Mouse (Mus musculus): ENCODE measurements around the gene Tab1. TPM values are rescaled to one million over a fixed set of nuclear protein-coding genes. Genes with fewer than 3 reads are reported as not detected.

The Tab1 gene
- total and polyA plus RNA-seq, 3 experiments, result 11.6 to 17.7 (median 12.0) TPM

- in situ Hi-C loops (cut with MboI; ENCODE audit: low pct_ligation_motif_present, low pct_unique_long_range_greater_than_20kb, low sequenced_read_pairs) (no loop called here), dilution Hi-C loops (cut with MboI; ENCODE audit: extremely low pct_ligation_motif_present, extremely low pct_unique_long_range_greater_than_20kb, low sequenced_read_pairs) (no loop called here)
- TF ChIP-seq SMC3 (IDR thresholded peaks at IDR 0.05; ENCODE audit: low read depth, low read length) (no peak), USF1 (IDR thresholded peaks at IDR 0.05; ENCODE audit: low read depth, low read length) (no peak), MAZ (IDR thresholded peaks at IDR 0.05; ENCODE audit: low read depth, low read length) (no peak), JUN (IDR thresholded peaks at IDR 0.05; ENCODE audit: insufficient read depth, low read depth, low read length) (no peak), CHD2 (IDR thresholded peaks at IDR 0.05; ENCODE audit: low read length) (no peak), MAX (IDR thresholded peaks at IDR 0.05; ENCODE audit: low read length) (no peak), E2F4 (IDR thresholded peaks at IDR 0.05; ENCODE audit: insufficient replicate concordance, low read depth, low read length) (no peak), ELF1 (IDR thresholded peaks at IDR 0.05; ENCODE audit: low read depth, low read length) (no peak), EP300 (IDR thresholded peaks at IDR 0.05; ENCODE audit: low read length) (no peak), CHD1 (IDR thresholded peaks at IDR 0.05; ENCODE audit: low read depth, low read length) (no peak)
- H3K9ac ChIP-seq (ENCODE audit: insufficient read depth, low read depth), result no peak overlapping the region
- DNase-seq (ENCODE audit: extremely low read depth), result no peak
- H3K27me3 ChIP-seq (replicated peaks), result no peaks in the 10 kb centered on the region
- no peaks in the 10 kb centered on the region for H3K79me2 ChIP-seq (replicated peaks; ENCODE audit: control insufficient read depth, extremely low read depth, insufficient read depth, poor library complexity, severe bottlenecking)
- H3K4me2 ChIP-seq (ENCODE audit: insufficient read depth, low read depth, poor library complexity, severe bottlenecking), result no peak overlapping the region
- peaks cover 2 to 31% of the 10 kb centered on the region in 2 experiments; a peak in 2 of 4 replicates for H3K4me1 ChIP-seq (ENCODE audit: control insufficient read depth in 1 of 2, insufficient read depth in 2 of 2)
- no peaks in the 10 kb centered on the region for H3K9me3 ChIP-seq (replicated peaks; ENCODE audit: low read length)
- H3K4me3 ChIP-seq (replicated peaks in 1 of 3; ENCODE audit: low read depth in 2 of 3, low read length in 2 of 3, poor library complexity in 1 of 3), result no peak overlapping the region
- H3K36me3 ChIP-seq (replicated peaks in 1 of 2; ENCODE audit: control insufficient read depth in 1 of 2, insufficient read depth in 1 of 2, low read length in 1 of 2), result no peaks in the 10 kb centered on the region
- no peak overlapping the region for H3K27ac ChIP-seq (ENCODE audit: insufficient read depth, low read depth)
These were observed 30.4 kb upstream of the Tab1 start for GRCm38 (mm10) chr15:80102495-80102894.

- no peak overlapping the region for H3K9ac ChIP-seq (ENCODE audit: insufficient read depth, low read depth)
- dilution Hi-C loops (cut with MboI; ENCODE audit: extremely low pct_ligation_motif_present, extremely low pct_unique_long_range_greater_than_20kb, low sequenced_read_pairs), result no loop called here
- no peak for DNase-seq (ENCODE audit: extremely low read depth)
- no peaks in the 10 kb centered on the region for H3K79me2 ChIP-seq (replicated peaks; ENCODE audit: control insufficient read depth, extremely low read depth, insufficient read depth, poor library complexity, severe bottlenecking)
- TF ChIP-seq MAX (IDR thresholded peaks at IDR 0.05; ENCODE audit: low read length) (0 out of 2 replicates have a peak, but pooled peaks have one; percentile 36), E2F4 (IDR thresholded peaks at IDR 0.05; ENCODE audit: insufficient replicate concordance, low read depth, low read length) (no peak), GABPA (IDR thresholded peaks at IDR 0.05; ENCODE audit: insufficient replicate concordance, low read depth, low read length) (no peak), CTCF (conservative IDR thresholded peaks at IDR 0.05 in 1 of 2, IDR thresholded peaks at IDR 0.05 in 1 of 2; ENCODE audit: low read depth in 2 of 2, low read length in 2 of 2) (peak in 1 of 2 experiments; percentile 19; a peak in 1 of 4 replicates), BHLHE40 (IDR thresholded peaks at IDR 0.05; ENCODE audit: low read depth, low read length) (0 out of 2 replicates have a peak, but pooled peaks have one; percentile 15)
- peaks cover 0 to 3% of the 10 kb centered on the region in 2 experiments for H3K36me3 ChIP-seq (replicated peaks in 1 of 2; ENCODE audit: control insufficient read depth in 1 of 2, insufficient read depth in 1 of 2, low read length in 1 of 2)
- no peak overlapping the region for H3K4me2 ChIP-seq (ENCODE audit: insufficient read depth, low read depth, poor library complexity, severe bottlenecking)
- no peaks in the 10 kb centered on the region for H3K27me3 ChIP-seq (replicated peaks)
- peaks cover 3 to 26% of the 10 kb centered on the region in 2 experiments for H3K4me1 ChIP-seq (ENCODE audit: control insufficient read depth in 1 of 2, insufficient read depth in 2 of 2)
- in situ Hi-C loops (cut with MboI; ENCODE audit: low pct_ligation_motif_present, low pct_unique_long_range_greater_than_20kb, low sequenced_read_pairs), result no loop called here
- H3K27ac ChIP-seq (ENCODE audit: insufficient read depth, low read depth), result no peak overlapping the region
- peaks cover 5% of the 10 kb centered on the region for H3K9me3 ChIP-seq (replicated peaks; ENCODE audit: low read length)
- no peak overlapping the region for H3K4me3 ChIP-seq (replicated peaks in 1 of 3; ENCODE audit: low read depth in 2 of 3, low read length in 2 of 3, poor library complexity in 1 of 3)
These were observed 27.2 kb upstream of the Tab1 start for GRCm38 (mm10) chr15:80105490-80106410.

Data from CH12.LX (cell line).